Mouse (Mus musculus): Measurements from ENCODE around the gene Cyb5r1. TPM values are rescaled to one million over a fixed set of nuclear protein-coding genes. Genes with fewer than 3 reads are reported as not detected.
A peak's percentile ranks its signal among the peaks of the same experiment; 100 is the strongest.

Gene Cyb5r1
- polyA plus RNA-seq, 1 experiment from 2014 or later: 18.3 TPM

- ATAC-seq (ENCODE audit: low read depth): peak; percentile 98
- WGBS (ENCODE audit: insufficient replicate concordance): 15% methylated on average over 1 of the region's 1 CpGs
- Histone ChIP-seq H3K9ac (ENCODE audit: low read depth, low read length) (peak overlapping the region; percentile 49), H3K9me3 (replicated peaks; ENCODE audit: control insufficient read depth, low read length) (no peaks in the 10 kb centered on the region), H3K4me3 (ENCODE audit: low read depth, low read length) (peak overlapping the region; percentile 25; the same call in 1 of the 2 replicates), H3K4me2 (ENCODE audit: low read depth, low read length) (peak overlapping the region; percentile 59), H3K27me3 (ENCODE audit: control insufficient read depth, insufficient read depth, low read depth, low read length) (no peaks in the 10 kb centered on the region), H3K4me1 (ENCODE audit: control insufficient read depth, low read depth, low read length) (peaks cover 38% of the 10 kb centered on the region), H3K36me3 (ENCODE audit: control insufficient read depth, insufficient read depth) (peaks cover 38% of the 10 kb centered on the region), H3K27ac (ENCODE audit: low read length) (peak overlapping the region; percentile 96)
Measured at GRCm38 (mm10) chr1:134460294-134461284, 55.2 kb downstream of the Cyb5r1 start.

Other genes with a start within 250 kb of the Cyb5r1 start
- gene Chil1, start 223.4 kb upstream of the Cyb5r1 start, polyA plus RNA-seq (2015; fragmentation: Nextera tagmentation; extraction: Ambion mirVana): 16.1 and 19.9 TPM in 2 replicates
- gene Mybph, start 212.1 kb upstream of the Cyb5r1 start, polyA plus RNA-seq (2015; fragmentation: Nextera tagmentation; extraction: Ambion mirVana): 0.55 and 1.7 TPM in 2 replicates
- gene Adora1, start 170.1 kb upstream of the Cyb5r1 start, polyA plus RNA-seq (2015; fragmentation: Nextera tagmentation; extraction: Ambion mirVana): 2.3 and 3.6 TPM in 2 replicates
- gene Myog, start 115.6 kb upstream of the Cyb5r1 start, polyA plus RNA-seq (2015; fragmentation: Nextera tagmentation; extraction: Ambion mirVana): 2.4 and 4.4 TPM in 2 replicates
- gene Ppfia4, start 72.6 kb upstream of the Cyb5r1 start, polyA plus RNA-seq (2015; fragmentation: Nextera tagmentation; extraction: Ambion mirVana): 1.7 and 2.0 TPM in 2 replicates
- 48.7 and 51.6 TPM in 2 replicates for gene Tmem183a, start 43.6 kb upstream of the Cyb5r1 start, polyA plus RNA-seq (2015; fragmentation: Nextera tagmentation; extraction: Ambion mirVana)
- gene 4933406M09Rik, start 19.6 kb upstream of the Cyb5r1 start, polyA plus RNA-seq (2015; fragmentation: Nextera tagmentation; extraction: Ambion mirVana): not detected in 2 replicates
- gene Adipor1, start 9.8 kb downstream of the Cyb5r1 start, polyA plus RNA-seq (2015; fragmentation: Nextera tagmentation; extraction: Ambion mirVana): 163 and 174 TPM in 2 replicates
- gene Klhl12, start 50.0 kb downstream of the Cyb5r1 start, polyA plus RNA-seq (2015; fragmentation: Nextera tagmentation; extraction: Ambion mirVana): 33.5 and 34.9 TPM in 2 replicates
- 15.0 and 15.8 TPM in 2 replicates for gene Rabif, start 89.1 kb downstream of the Cyb5r1 start, polyA plus RNA-seq (2015; fragmentation: Nextera tagmentation; extraction: Ambion mirVana)
- gene Mgat4e, start 144.1 kb downstream of the Cyb5r1 start, polyA plus RNA-seq (2015; fragmentation: Nextera tagmentation; extraction: Ambion mirVana): not detected in 2 replicates
- 5.5 and 5.6 TPM in 2 replicates for gene Kdm5b, start 154.6 kb downstream of the Cyb5r1 start, polyA plus RNA-seq (2015; fragmentation: Nextera tagmentation; extraction: Ambion mirVana)
- 0.02 and 0.04 TPM in 2 replicates for gene Syt2, start 241.1 kb downstream of the Cyb5r1 start, polyA plus RNA-seq (2015; fragmentation: Nextera tagmentation; extraction: Ambion mirVana)